Mouse (Mus musculus): ENCODE measurements at regions not wholly inside any gene's neighbourhood (a gene's known extent, or its start where the extent isn't known, plus 50 kb on each side); places are given as distances from the start of the nearest gene placed in this dataset.

GRCm38 (mm10) chr6:75357286-75357685 is 1140.3 kb downstream of the Gm9008 start:
- DNase-seq (ENCODE audit: low spot score in 2 of 2), result peak in 1 of 2 experiments; percentile 1

- no peak for DNase-seq (ENCODE audit: low spot score in 2 of 2)
Measured at GRCm38 (mm10) chr6:75341055-75341454, 1156.5 kb downstream of the Gm9008 start.
